Mouse (Mus musculus): Measurements from ENCODE around the gene Fhl1. TPM values are rescaled to one million over a fixed set of nuclear protein-coding genes. Genes with fewer than 3 reads are reported as not detected.

Gene Fhl1
- total and polyA plus RNA-seq, 2 experiments from 2014 or later: 231 to 233 TPM

- 72% methylated on average over 1 of the region's 1 CpGs for WGBS
- Histone ChIP-seq H3K9me3 (ENCODE audit: low read length) (no peaks in the 10 kb centered on the region), H3K36me3 (ENCODE audit: insufficient read depth, low read length) (no peaks in the 10 kb centered on the region)
Observed at GRCm38 (mm10) chrX:56712666-56713065, 18.9 kb upstream of the Fhl1 start.

DNA sequence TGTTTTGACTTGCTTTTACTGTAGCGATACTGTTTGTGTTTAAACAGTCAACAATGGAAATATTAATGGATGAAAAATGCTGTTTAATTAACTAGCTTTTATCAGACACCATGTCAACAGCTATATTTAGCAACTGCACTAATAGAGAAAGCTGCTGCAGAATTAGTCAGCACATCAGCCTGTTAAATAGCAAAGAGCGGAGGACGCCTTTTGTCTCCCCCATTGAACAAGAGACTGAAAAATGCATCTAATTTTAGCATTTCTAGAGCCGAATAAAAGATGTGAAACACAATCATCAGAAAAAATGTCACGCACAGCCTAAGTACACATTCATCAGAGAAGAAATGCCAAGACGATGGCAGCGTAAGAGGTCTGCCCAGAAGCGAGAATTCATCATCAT lies 9.0 kb upstream of the Fhl1 start:
- Histone ChIP-seq H3K27me3 (ENCODE audit: insufficient read depth, low read length) (no peaks in the 10 kb centered on the region), H3K4me3 (ENCODE audit: low read depth, low read length) (no peak overlapping the region), H3K4me1 (ENCODE audit: insufficient read depth, low read length) (no peaks in the 10 kb centered on the region), H3K4me2 (ENCODE audit: low read depth, low read length, poor library complexity, severe bottlenecking) (no peak overlapping the region), H3K9me3 (ENCODE audit: low read length) (no peaks in the 10 kb centered on the region), H3K27ac (ENCODE audit: low read depth, low read length) (peak overlapping the region; percentile 32; the same call in 1 of the 2 replicates), H3K9ac (replicated peaks; ENCODE audit: low read length, poor library complexity, severe bottlenecking) (no peak overlapping the region), H3K36me3 (ENCODE audit: insufficient read depth, low read length) (no peaks in the 10 kb centered on the region)
- ATAC-seq (ENCODE audit: low FRiP score) (no peak), DNase-seq (ENCODE audit: low spot score) (peak; percentile 5)
- WGBS: 51% methylated on average over 8 of the region's 8 CpGs
- TF ChIP-seq CTCF (IDR thresholded peaks at IDR 0.05): no peak

More at GRCm38 (mm10) chrX:56712666-56713065, 18.9 kb upstream of the Fhl1 start:
- no peak overlapping the region for H3K27ac ChIP-seq (ENCODE audit: low read depth, low read length)
- no peak for ATAC-seq (ENCODE audit: low FRiP score)
- H3K9ac ChIP-seq (replicated peaks; ENCODE audit: low read length, poor library complexity, severe bottlenecking): no peak overlapping the region
- no peak overlapping the region for H3K4me3 ChIP-seq (ENCODE audit: low read depth, low read length)
- H3K27me3 ChIP-seq (ENCODE audit: insufficient read depth, low read length): no peaks in the 10 kb centered on the region
- no peaks in the 10 kb centered on the region for H3K4me1 ChIP-seq (ENCODE audit: insufficient read depth, low read length)
- TF ChIP-seq CTCF (IDR thresholded peaks at IDR 0.05): no peak
- no peak for DNase-seq (ENCODE audit: low spot score)
- no peak overlapping the region for H3K4me2 ChIP-seq (ENCODE audit: low read depth, low read length, poor library complexity, severe bottlenecking)

DNA sequence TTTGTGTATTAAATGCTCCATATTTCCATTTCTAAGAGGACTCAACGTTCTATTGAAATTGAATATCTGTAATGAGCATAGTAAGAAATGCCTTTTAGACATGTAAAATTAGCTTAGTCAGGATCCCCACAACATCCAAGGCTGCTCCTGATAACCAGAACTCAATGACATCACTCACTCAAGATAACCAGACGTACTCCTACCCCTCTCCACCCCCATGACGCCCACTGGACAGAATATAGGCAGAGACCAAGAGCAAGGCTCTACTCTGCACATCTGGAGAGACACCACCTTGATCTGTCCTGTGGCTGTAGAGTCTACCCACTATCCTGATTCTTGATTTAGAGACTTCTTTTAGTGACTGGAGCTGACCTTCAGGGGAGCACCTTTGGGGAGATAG lies 3.1 kb upstream of the Fhl1 start:
- H3K9me3 ChIP-seq (ENCODE audit: low read length): no peaks in the 10 kb centered on the region
- no peak for DNase-seq (ENCODE audit: low spot score)
- ATAC-seq (ENCODE audit: low FRiP score): no peak
- H3K4me1 ChIP-seq (ENCODE audit: insufficient read depth, low read length): no peaks in the 10 kb centered on the region
- 66% methylated on average over 3 of the region's 3 CpGs for WGBS
- H3K4me3 ChIP-seq (ENCODE audit: low read depth, low read length): no peak overlapping the region
- no peaks in the 10 kb centered on the region for H3K27me3 ChIP-seq (ENCODE audit: insufficient read depth, low read length)
- H3K9ac ChIP-seq (replicated peaks; ENCODE audit: low read length, poor library complexity, severe bottlenecking): no peak overlapping the region
- H3K27ac ChIP-seq (ENCODE audit: low read depth, low read length): no peak overlapping the region
- TF ChIP-seq CTCF (IDR thresholded peaks at IDR 0.05): no peak
- H3K4me2 ChIP-seq (ENCODE audit: low read depth, low read length, poor library complexity, severe bottlenecking): no peak overlapping the region
- H3K36me3 ChIP-seq (ENCODE audit: insufficient read depth, low read length): no peaks in the 10 kb centered on the region

GRCm38 (mm10) chrX:56730828-56731305 lies 720 bp upstream of the Fhl1 start:
- ATAC-seq (ENCODE audit: low FRiP score) (peak; percentile 28; the same call in 1 of the 2 replicates), DNase-seq (ENCODE audit: low spot score) (no peak)
- peak overlapping the region; percentile 83 for H3K27ac ChIP-seq (ENCODE audit: low read depth, low read length)
- TF ChIP-seq CTCF (IDR thresholded peaks at IDR 0.05): no peak
- peak overlapping the region; percentile 60 for H3K4me3 ChIP-seq (ENCODE audit: low read depth, low read length)
- H3K36me3 ChIP-seq (ENCODE audit: insufficient read depth, low read length): no peaks in the 10 kb centered on the region
- 19% methylated on average over 10 of the region's 10 CpGs for WGBS
- H3K4me1 ChIP-seq (ENCODE audit: insufficient read depth, low read length): no peaks in the 10 kb centered on the region
- H3K4me2 ChIP-seq (ENCODE audit: low read depth, low read length, poor library complexity, severe bottlenecking): peak overlapping the region; percentile 49
- H3K27me3 ChIP-seq (ENCODE audit: insufficient read depth, low read length): no peaks in the 10 kb centered on the region
- H3K9me3 ChIP-seq (ENCODE audit: low read length): no peaks in the 10 kb centered on the region
- peak overlapping the region; percentile 68 for H3K9ac ChIP-seq (replicated peaks; ENCODE audit: low read length, poor library complexity, severe bottlenecking)

DNA sequence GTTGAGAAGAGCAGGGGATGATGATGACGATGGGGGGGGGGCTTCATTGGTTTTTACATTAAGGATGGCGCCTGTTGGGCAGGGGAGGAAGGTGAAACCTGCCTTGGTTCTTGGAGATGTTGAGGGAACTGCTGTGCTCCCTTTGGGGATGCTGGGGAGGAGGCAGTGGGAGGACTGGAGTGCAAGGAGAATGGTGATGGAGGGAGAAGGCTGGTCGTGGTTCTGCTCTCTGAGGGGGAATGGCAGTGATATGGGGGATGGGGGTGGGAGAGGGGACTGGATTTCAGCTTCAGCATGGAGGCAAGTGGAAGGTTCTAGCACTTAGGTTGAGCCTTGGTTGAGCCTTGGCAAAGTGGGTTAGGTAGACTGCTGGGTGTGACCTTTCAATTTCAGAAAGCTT lies 814 bp downstream of the Fhl1 start:
- DNase-seq (ENCODE audit: low spot score) (no peak), ATAC-seq (ENCODE audit: low FRiP score) (no peak)
- Histone ChIP-seq H3K27me3 (ENCODE audit: insufficient read depth, low read length) (no peaks in the 10 kb centered on the region), H3K4me3 (ENCODE audit: low read depth, low read length) (peak overlapping the region; percentile 60), H3K4me1 (ENCODE audit: insufficient read depth, low read length) (no peaks in the 10 kb centered on the region), H3K36me3 (ENCODE audit: insufficient read depth, low read length) (no peaks in the 10 kb centered on the region), H3K4me2 (ENCODE audit: low read depth, low read length, poor library complexity, severe bottlenecking) (peak overlapping the region; percentile 49), H3K27ac (ENCODE audit: low read depth, low read length) (peak overlapping the region; percentile 83; the same call in 1 of the 2 replicates), H3K9ac (replicated peaks; ENCODE audit: low read length, poor library complexity, severe bottlenecking) (peak overlapping the region; percentile 68), H3K9me3 (ENCODE audit: low read length) (no peaks in the 10 kb centered on the region)
- WGBS: 15% methylated on average over 3 of the region's 3 CpGs
- TF ChIP-seq CTCF (IDR thresholded peaks at IDR 0.05): no peak

GRCm38 (mm10) chrX:56734436-56734835 lies 2.8 kb downstream of the Fhl1 start:
- Histone ChIP-seq H3K4me2 (ENCODE audit: low read depth, low read length, poor library complexity, severe bottlenecking) (peak overlapping the region; percentile 9; the same call in 1 of the 2 replicates), H3K27me3 (ENCODE audit: insufficient read depth, low read length) (no peaks in the 10 kb centered on the region)
- 37% methylated on average over 5 of the region's 5 CpGs for WGBS

More at GRCm38 (mm10) chrX:56734436-56734835, 2.8 kb downstream of the Fhl1 start:
- H3K36me3 ChIP-seq (ENCODE audit: insufficient read depth, low read length): no peaks in the 10 kb centered on the region
- H3K9me3 ChIP-seq (ENCODE audit: low read length): no peaks in the 10 kb centered on the region
- TF ChIP-seq CTCF (IDR thresholded peaks at IDR 0.05): no peak
- H3K9ac ChIP-seq (replicated peaks; ENCODE audit: low read length, poor library complexity, severe bottlenecking): no peak overlapping the region
- no peak for ATAC-seq (ENCODE audit: low FRiP score)
- no peaks in the 10 kb centered on the region for H3K4me1 ChIP-seq (ENCODE audit: insufficient read depth, low read length)
- H3K4me3 ChIP-seq (ENCODE audit: low read depth, low read length): no peak overlapping the region
- H3K27ac ChIP-seq (ENCODE audit: low read depth, low read length): no peak overlapping the region
- no peak for DNase-seq (ENCODE audit: low spot score)
